Mouse (Mus musculus) intestine, embryonic 16.5 days (tissue): ENCODE data around the gene Cysrt1. TPM values are rescaled to one million over a fixed set of nuclear protein-coding genes. Genes with fewer than 3 reads are reported as not detected.
A peak's percentile ranks its signal among the peaks of the same experiment; 100 is the strongest.

Experiments
- ATAC-seq: fragments of 200-750 bp; cut with Nextera tagmentation; 2 replicates; pipeline ENCODE4 v1.8.0; 2017; ENCODE audit warnings: moderate TSS enrichment, moderate library complexity
- H3K27ac ChIP-seq: fragments of 300-500 bp; sonication (generic); 2 replicates; pipeline ENCODE4 v1.5.1; 2014; ENCODE audit warnings: mild to moderate bottlenecking, low read length
- H3K27me3 ChIP-seq: fragments of 300-500 bp; sonication (generic); replicated peaks from 2 replicates; pipeline ENCODE4 v1.6.1; 2014; ENCODE audit warnings: low read length, control low read depth, mixed read lengths; ENCODE audit not compliant: control insufficient read depth, insufficient read depth
- H3K36me3 ChIP-seq: fragments of 300-500 bp; sonication (generic); 2 replicates; pipeline ENCODE4 v1.6.1; 2014; ENCODE audit warnings: low read length, control low read depth; ENCODE audit not compliant: control insufficient read depth, insufficient read depth
- H3K4me1 ChIP-seq: fragments of 300-500 bp; sonication (generic); 2 replicates; pipeline ENCODE4 v1.6.1; 2014; ENCODE audit warnings: low read length, control low read depth, mixed read lengths; ENCODE audit not compliant: control insufficient read depth, insufficient read depth
- H3K4me2 ChIP-seq: fragments of 300-500 bp; sonication (generic); 2 replicates; pipeline ENCODE4 v1.6.1; 2014; ENCODE audit warnings: low read depth, low read length, control low read depth
- H3K4me3 ChIP-seq: fragments of 300-500 bp; sonication (generic); 2 replicates; pipeline ENCODE4 v1.5.1; 2014; ENCODE audit warnings: mild to moderate bottlenecking, low read length
- H3K9ac ChIP-seq: fragments of 300-500 bp; sonication (generic); 2 replicates; pipeline ENCODE4 v1.6.1; 2014; ENCODE audit warnings: low read depth, low read length
- H3K9me3 ChIP-seq: fragments of 300-500 bp; sonication (generic); 2 replicates; pipeline ENCODE4 v1.6.1; 2016; ENCODE audit warnings: low read length, control low read depth; ENCODE audit not compliant: control insufficient read depth
- WGBS: fragments of 180-500 bp; shearing (Covaris S2); extraction: QIAGEN DNeasy Blood & Tissue Kit; methylation state at CpG from one replicate; pipeline ENCODE4 v1.1.7; 2014; 5-methylcytosine and 5-hydroxymethylcytosine counted together
- polyA plus RNA-seq: library from polyadenylated mRNA; unstranded; fragments of >200 nt; fragmentation: Nextera tagmentation; extraction: Ambion mirVana; gene quantifications from 2 replicates; pipeline ENCODE4 v1.2.1, GENCODE M21; 2015

The Cysrt1 gene
- polyA plus RNA-seq, 1 experiment from 2014 or later, result 3.3 TPM

DNA sequence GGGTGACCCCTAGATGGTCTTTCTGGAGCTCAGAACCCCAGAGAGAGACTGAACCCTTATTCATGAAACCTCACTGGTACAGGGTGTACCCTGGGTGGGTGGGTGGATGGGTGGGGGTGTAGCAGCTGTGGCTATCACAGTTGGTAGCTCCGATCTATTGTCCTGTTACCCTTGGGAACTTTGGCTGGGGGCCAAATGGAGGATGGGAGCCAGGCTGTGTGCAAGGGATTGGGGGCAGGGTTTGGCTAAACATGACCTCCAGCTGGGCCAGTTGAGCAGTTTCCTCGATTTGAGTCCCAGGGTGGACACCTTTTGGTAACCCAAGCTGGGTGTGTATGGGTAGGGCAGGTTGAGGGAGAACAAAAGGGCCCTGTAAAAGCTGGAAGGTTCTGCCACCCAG is 24.5 kb upstream of the Cysrt1 start:
- Histone ChIP-seq H3K4me2 (peak overlapping the region; percentile 96), H3K27ac (peak overlapping the region; percentile 96), H3K4me1 (peaks cover 51% of the 10 kb centered on the region), H3K27me3 (peaks cover 5% of the 10 kb centered on the region; the same call in 1 of the 2 replicates), H3K9me3 (no peaks in the 10 kb centered on the region), H3K9ac (peak overlapping the region; percentile 87), H3K36me3 (peaks cover 11% of the 10 kb centered on the region), H3K4me3 (peak overlapping the region; percentile 93)
- 0 out of 2 replicates have a peak, but pooled peaks have one; percentile 2 for ATAC-seq
- 28% methylated on average over 2 of the region's 2 CpGs for WGBS

DNA sequence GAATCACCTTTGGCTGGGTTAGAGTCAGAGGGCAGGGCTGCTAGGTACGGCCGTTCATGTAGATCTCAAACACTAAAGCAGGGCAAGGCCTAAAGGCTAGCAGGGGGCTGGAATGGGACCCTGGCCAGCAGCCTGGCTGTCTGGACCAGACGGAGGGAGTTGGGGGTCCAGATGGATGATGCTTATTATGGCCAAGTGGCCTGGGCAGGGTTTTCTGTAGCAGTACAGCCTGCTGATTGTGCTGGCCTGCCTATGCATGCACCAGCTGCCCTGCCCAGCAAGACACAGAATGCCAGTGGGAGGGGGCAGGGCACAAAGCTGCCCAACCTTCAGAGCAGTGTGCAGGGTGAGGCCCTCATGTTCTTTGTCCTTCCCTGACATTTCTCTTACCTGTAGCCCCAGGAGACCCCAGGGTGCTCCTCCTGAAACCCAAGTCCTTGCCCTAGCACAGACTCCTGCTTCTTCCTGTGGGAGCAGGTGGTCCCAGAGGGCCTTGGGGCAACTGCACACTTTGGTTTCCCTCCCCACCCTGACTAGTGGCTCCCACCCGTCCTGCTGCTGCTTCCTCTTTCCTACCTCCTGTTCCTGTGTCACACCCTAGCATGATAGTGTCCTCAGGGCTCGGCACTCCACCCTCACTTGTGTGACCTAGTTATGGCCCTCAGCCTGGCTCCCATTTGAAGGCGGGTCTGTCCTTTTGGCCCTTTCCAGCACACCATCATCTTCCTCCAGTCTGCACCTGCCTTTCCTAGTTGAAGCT is 23.8 kb upstream of the Cysrt1 start:
- Histone ChIP-seq H3K4me2 (peak overlapping the region; percentile 96), H3K4me1 (peaks cover 46% of the 10 kb centered on the region), H3K9ac (peak overlapping the region; percentile 87), H3K36me3 (peaks cover 11% of the 10 kb centered on the region), H3K9me3 (no peaks in the 10 kb centered on the region), H3K27ac (peak overlapping the region; percentile 96), H3K4me3 (peak overlapping the region; percentile 93), H3K27me3 (peaks cover 5% of the 10 kb centered on the region; the same call in 1 of the 2 replicates)
- 47% methylated on average over 6 of the region's 6 CpGs for WGBS
- peak; percentile 29 for ATAC-seq

DNA sequence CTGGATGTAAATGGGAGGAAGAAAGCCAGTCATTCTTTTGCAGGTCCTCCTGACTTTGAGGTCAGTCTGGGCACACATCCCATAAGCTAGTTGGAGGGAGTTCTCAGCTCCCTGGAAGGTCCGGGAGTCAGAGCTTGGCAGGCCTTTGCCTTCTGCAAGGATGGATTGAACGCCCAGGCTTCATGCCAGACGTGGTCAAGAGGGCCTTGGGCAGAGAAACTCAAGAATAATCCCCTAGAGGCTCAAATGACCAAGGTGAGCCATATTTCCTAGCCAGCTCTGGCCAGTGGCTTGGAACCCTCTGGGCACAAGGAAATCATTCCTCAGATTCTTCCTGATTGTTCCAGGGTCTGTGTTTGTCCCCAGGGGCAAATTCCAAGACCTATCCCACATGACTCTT is 22.6 kb upstream of the Cysrt1 start:
- H3K27ac ChIP-seq, result peak overlapping the region; percentile 96
- ATAC-seq, result no peak
- peak overlapping the region; percentile 93 for H3K4me3 ChIP-seq
- no peaks in the 10 kb centered on the region for H3K9me3 ChIP-seq
- peak overlapping the region; percentile 96 for H3K4me2 ChIP-seq
- H3K4me1 ChIP-seq, result peaks cover 41% of the 10 kb centered on the region
- H3K27me3 ChIP-seq, result peaks cover 5% of the 10 kb centered on the region; the same call in 1 of the 2 replicates
- H3K9ac ChIP-seq, result peak overlapping the region; percentile 87
- peaks cover 6% of the 10 kb centered on the region for H3K36me3 ChIP-seq
- WGBS, result 77% methylated on average over 3 of the region's 3 CpGs

DNA sequence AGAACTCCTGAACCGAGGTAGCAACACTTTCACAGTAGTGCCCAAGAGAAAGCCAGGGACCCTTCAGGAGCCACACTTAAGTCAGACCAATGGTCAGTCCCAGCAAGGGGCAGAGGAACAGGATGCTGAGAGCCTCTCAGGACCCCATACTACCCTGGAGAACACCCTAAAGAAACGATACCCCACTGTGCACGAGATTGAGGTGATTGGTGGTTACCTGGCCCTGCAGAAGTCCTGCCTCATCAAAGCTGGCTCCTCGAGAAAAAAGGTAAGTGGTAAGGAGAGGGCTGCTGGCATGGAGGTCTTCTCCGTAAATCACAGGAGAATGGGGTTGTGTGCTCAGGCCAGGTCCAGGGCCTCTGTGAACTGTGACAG is 22.0 kb upstream of the Cysrt1 start:
- 76% methylated on average over 5 of the region's 5 CpGs for WGBS
- H3K27ac ChIP-seq, result peak overlapping the region; percentile 96

DNA sequence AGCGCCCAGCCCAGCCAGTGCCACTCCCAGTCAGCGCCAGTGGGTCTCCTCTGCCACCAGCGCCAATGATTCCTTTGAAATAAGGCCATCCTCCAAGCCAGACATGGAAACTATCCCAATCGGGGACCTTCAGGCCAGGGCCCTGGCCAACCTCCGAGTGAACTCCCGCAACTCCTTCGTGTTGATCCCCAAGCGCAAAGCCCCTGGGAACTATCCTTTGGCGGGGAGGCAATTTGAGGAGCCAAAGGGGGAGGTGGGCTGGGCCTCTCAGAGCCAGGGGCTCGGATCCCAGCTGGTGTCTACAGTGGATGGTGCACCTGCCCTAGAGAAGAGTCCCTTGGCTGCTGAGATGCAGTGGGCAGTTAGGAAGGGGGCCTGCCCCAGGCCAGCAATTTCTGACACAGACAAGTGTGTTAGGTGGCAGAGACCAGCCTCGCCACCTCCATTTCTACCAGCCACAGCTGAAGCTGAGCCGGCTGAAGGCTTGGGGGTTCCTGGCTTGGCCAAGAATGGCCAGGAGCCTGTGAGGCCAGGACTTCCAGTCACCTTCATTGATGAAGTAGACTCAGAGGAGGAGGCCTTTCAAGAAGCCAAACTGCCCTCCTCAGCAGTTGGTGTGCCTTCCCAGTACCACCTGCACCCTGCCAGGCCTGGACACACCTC is 21.5 kb upstream of the Cysrt1 start:
- Histone ChIP-seq H3K9ac (peak overlapping the region; percentile 87), H3K4me2 (peak overlapping the region; percentile 96), H3K4me1 (peaks cover 41% of the 10 kb centered on the region), H3K9me3 (no peaks in the 10 kb centered on the region), H3K36me3 (no peaks in the 10 kb centered on the region), H3K27me3 (peaks cover 5% of the 10 kb centered on the region; the same call in 1 of the 2 replicates), H3K27ac (peak overlapping the region; percentile 96), H3K4me3 (peak overlapping the region; percentile 93)
- WGBS, result 23% methylated on average over 12 of the region's 12 CpGs
- no peak for ATAC-seq

More for the DNA sequence above, 22.0 kb upstream of the Cysrt1 start:
- Histone ChIP-seq H3K9ac (peak overlapping the region; percentile 87), H3K4me1 (peaks cover 41% of the 10 kb centered on the region), H3K4me3 (peak overlapping the region; percentile 93), H3K27me3 (peaks cover 5% of the 10 kb centered on the region; the same call in 1 of the 2 replicates), H3K9me3 (no peaks in the 10 kb centered on the region), H3K4me2 (peak overlapping the region; percentile 96), H3K36me3 (peaks cover 1% of the 10 kb centered on the region)
- ATAC-seq, result no peak

DNA sequence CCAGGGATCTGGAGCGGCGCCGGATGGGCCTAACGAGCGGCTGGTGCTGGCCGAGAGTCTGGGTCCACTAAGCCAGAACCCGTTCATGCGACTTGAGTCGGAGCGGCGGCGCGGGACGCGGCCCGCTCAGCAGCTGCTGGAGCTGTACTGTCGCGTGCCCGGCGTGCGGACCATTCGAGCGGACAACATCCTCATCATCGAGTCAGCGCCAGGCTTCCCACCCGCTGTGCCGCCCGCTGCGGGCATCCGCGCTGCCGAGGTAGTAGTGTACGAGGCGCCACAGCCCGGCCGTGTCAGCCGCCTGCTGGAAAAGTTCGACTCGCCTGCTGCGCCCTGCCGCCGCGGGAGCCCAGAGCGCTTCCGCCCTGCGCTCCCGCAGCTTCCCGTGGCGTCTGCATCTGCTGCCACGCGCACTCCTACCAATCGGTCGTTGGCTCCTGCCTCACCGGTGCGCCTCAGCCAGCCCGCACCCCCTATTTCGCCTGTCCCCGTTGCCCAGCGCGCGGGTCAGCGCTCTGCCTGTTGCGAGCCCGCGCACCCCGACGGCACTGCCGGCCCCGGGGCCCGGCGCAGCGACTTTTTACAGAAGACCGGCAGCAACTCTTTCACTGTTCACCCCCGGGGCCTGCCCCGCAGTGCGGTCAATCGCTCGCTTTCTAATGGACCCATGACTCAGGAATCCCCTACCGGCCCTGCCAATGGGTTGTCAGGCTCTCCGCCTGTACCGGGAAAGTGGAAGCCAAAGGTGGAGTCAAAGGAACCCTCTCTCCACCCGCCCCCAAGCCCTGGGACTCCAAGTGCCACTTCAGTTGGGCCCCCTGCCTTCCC is 20.8 kb upstream of the Cysrt1 start:
- H3K9ac ChIP-seq, result peak overlapping the region; percentile 87
- H3K9me3 ChIP-seq, result no peaks in the 10 kb centered on the region
- H3K4me3 ChIP-seq, result peak overlapping the region; percentile 93
- H3K27ac ChIP-seq, result peak overlapping the region; percentile 96
- H3K4me2 ChIP-seq, result peak overlapping the region; percentile 96
- peaks cover 40% of the 10 kb centered on the region for H3K4me1 ChIP-seq
- H3K27me3 ChIP-seq, result peaks cover 5% of the 10 kb centered on the region; the same call in 1 of the 2 replicates
- no peaks in the 10 kb centered on the region for H3K36me3 ChIP-seq
- peak; percentile 10 for ATAC-seq
- under 1% methylated on average over 82 of the region's 82 CpGs for WGBS

DNA sequence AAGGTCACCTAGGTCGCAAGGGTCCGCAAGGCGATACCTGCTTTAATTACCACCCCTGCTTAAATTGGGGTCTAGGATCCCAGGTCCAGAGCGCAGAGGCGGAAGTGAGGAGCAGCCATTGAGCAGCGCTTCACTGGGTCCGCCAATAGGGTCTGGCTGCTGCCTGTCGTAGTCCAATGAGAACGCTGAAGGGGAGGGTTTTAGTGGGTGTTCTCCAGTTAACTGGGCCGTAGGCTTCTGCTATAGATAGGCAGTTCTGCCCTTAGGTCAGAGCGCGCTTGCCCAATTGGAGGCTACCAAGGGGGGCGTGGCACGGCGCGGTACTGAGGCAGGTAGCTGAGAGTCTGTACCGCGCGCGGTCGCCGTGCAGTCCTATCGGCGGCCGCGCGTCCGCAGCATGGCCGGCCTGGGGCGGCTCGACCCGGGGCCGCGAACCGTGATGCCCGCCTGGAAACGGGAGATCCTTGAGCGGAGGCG is 20.1 kb upstream of the Cysrt1 start, which contains the start of gene Tprn:
Gene Tprn (plus strand): TSS at position 328 of the 477 bp plus-strand sequence.
- no peaks in the 10 kb centered on the region for H3K9me3 ChIP-seq
- peaks cover 35% of the 10 kb centered on the region for H3K4me1 ChIP-seq
- H3K4me2 ChIP-seq, result peak within 1 kb of the TSS; percentile 96
- ATAC-seq, result peak; percentile 95
- peaks cover 5% of the 10 kb centered on the region; the same call in 1 of the 2 replicates for H3K27me3 ChIP-seq
- peak within 1 kb of the TSS; percentile 87 for H3K9ac ChIP-seq
- H3K36me3 ChIP-seq, result no peaks in the 10 kb centered on the region
- H3K4me3 ChIP-seq, result peak within 1 kb of the TSS; percentile 93
- peak within 1 kb of the TSS; percentile 96 for H3K27ac ChIP-seq
- under 1% methylated on average over 39 of the region's 39 CpGs for WGBS

DNA sequence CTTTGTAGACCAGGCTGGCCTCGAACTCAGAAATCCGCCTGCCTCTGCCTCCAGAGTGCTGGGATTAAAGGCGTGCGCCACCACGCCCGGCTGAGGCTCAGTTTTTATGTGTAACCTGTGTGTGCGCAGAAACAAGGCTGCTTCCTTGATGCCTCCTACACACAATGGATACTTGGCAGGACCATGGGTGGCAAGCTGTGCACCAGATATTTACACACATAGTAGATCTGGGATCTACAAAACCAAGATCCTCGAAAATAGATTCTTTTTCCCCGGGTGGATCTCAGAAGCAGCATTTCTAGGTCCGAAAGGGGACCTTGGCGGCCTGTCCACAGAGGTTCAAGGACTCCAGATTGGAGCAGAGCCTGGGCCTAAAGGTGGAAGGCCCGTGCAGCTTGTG is 19.6 kb upstream of the Cysrt1 start:
- 38% methylated on average over 11 of the region's 12 CpGs for WGBS
- Histone ChIP-seq H3K27me3 (peaks cover 5% of the 10 kb centered on the region; the same call in 1 of the 2 replicates), H3K4me2 (peak overlapping the region; percentile 81), H3K4me3 (peak overlapping the region; percentile 93), H3K27ac (peak overlapping the region; percentile 72), H3K36me3 (no peaks in the 10 kb centered on the region), H3K4me1 (peaks cover 30% of the 10 kb centered on the region), H3K9me3 (no peaks in the 10 kb centered on the region), H3K9ac (peak overlapping the region; percentile 65)
- peak; percentile 21 for ATAC-seq
